Mouse (Mus musculus) thymus, postnatal 14 days (tissue): ENCODE measurements around the gene Ptger2.
"Not testable (repeated sequence)": the region's sequence is repeated elsewhere in the genome, so short reads cannot be mapped to it uniquely, and the experiment has no call there.

ENCODE experiments used
- DNase-seq: peaks from one replicate; pipeline ENCODE4 v3.0.0; 2021

Gene Ptger2

GRCm38 (mm10) chr14:44987674-44988355 lies at the start of gene Ptger2:
Gene Ptger2, plus strand, starts transcription at chr14:44988195.
- DNase-seq = not testable (repeated sequence)

GRCm38 (mm10) chr14:44960746-44961145 lies 27.2 kb upstream of the Ptger2 start:
- DNase-seq = no peak

DNA sequence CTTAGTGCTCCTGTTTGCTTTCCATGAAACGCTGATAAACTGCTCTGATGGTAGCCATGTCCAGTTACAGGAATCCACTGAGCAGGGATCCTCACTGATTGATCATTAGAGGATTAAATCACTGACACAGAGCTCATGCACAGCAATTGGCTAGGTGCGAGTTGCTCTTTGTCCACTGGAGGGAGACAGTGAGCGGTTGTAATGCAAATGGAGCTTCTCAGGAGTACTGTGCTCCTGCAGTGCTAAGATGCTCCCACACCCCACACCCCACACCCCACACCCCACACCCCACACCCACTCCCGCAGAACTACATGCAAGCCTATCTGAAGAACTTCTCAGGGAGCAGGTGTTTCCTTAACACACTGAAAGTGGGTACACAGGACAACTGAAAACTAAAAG lies 10.7 kb upstream of the Ptger2 start:
- peak; percentile 73 for DNase-seq

DNA sequence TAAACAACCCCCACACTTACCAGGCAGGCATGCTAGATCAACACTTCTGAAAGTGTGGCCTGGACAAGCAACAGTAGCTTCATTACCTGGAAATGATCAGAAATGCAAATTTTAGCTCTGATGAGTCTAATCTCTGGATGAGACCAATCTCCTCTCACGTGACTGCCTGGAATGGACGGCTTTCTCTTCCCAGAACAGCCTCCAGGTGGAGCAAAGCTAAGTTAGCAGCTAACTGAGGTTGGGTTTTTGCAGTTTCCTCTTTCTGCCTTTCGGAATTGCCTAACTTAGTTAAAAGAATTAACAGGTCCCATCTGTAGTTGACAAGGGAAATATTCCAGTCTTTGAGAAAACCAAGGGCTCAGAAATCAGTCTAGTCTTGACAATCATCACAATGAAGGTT lies 8.1 kb upstream of the Ptger2 start:
- DNase-seq = peak; percentile 37

DNA sequence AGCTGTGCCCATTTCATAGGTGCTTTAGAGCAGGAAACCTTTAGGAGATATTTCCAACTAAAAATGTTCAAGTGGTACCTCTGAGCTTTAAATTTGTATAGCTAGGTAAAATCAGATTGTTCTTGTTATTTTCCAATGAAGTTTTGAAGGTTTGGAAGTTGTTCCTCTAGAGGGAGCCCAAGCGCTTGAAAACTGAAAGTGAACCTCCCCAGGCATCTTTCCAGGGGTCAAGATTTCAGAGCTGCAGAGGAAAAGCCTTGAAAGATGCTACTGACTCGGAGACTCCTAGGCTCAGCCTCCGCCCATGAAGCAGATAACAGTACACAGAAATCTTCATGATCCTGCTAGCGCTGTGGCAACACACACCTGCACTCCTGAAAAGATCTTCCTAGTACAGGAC lies 6.5 kb upstream of the Ptger2 start:
- DNase-seq = peak; percentile 45

GRCm38 (mm10) chr14:44984106-44984505 lies 3.9 kb upstream of the Ptger2 start:
- DNase-seq = no peak

GRCm38 (mm10) chr14:44986248-44986647 lies 1.7 kb upstream of the Ptger2 start:
- DNase-seq = no peak

- peak; percentile 79 for DNase-seq
Observed at GRCm38 (mm10) chr14:44988456-44989016, 541 bp downstream of the Ptger2 start.

DNA sequence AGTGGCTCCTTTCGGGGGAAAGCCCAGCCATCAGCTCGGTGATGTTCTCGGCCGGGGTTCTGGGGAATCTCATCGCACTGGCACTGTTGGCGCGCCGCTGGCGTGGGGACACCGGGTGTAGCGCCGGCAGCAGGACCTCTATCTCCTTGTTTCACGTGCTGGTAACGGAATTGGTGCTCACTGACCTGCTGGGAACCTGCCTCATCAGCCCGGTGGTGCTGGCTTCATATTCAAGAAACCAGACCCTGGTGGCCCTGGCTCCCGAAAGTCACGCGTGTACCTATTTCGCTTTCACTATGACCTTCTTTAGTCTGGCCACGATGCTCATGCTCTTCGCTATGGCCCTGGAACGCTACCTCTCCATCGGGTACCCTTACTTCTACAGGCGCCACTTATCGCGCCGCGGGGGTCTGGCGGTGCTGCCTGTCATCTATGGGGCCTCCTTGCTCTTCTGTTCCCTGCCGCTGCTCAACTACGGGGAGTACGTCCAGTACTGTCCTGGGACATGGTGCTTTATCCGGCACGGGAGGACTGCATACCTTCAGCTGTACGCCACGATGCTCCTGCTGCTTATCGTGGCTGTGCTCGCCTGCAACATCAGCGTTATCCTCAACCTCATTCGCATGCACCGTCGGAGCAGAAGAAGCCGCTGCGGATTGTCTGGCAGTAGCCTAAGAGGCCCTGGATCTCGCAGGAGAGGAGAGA lies 1.2 kb downstream of the Ptger2 start:
- peak; percentile 23 for DNase-seq

GRCm38 (mm10) chr14:44989751-44990150 lies 1.8 kb downstream of the Ptger2 start:
- DNase-seq = peak; percentile 32

DNA sequence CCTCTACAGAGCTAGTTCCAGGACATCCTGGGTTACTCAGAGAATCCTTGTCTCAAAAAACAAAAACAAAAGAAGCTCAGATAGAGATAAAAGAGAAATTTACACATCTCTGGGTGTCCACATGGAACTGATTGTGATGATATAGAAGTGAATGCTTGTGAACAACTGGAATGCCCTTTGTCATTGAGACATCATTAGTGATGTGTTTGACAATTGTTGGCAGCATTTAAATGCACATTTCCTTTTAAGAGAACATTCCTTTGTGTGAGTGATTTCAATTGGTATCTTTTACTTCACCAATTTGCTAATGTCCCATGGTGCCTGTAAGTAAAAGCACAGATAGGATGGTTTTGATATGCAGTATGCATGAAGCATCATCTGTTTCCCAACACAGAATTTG lies 6.3 kb downstream of the Ptger2 start:
- DNase-seq = no peak

- DNase-seq = no peak
Observed at GRCm38 (mm10) chr14:45000086-45000769, 12.2 kb downstream of the Ptger2 start.

GRCm38 (mm10) chr14:45005698-45006283 lies 17.8 kb downstream of the Ptger2 start:
- no peak for DNase-seq

DNA sequence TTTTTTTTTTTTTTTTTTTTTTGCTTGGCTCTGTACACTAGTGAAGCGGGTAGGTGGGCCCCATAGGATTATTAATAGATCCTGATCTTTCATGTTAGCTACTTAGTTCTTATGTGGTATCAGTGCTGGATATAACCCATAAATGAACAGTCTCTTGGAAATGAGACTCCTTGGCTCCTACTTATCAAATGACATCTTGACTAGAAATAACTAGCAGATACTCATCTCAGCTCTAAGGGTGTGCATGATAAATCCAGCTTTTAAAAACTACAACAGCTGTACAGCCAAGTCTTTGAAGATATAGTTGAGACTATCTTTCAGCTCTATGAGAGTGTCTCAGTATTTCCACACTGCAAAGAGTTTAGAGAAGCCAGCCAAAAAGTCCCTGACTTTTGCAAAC lies 21.2 kb downstream of the Ptger2 start:
- DNase-seq = no peak

GRCm38 (mm10) chr14:45011260-45011659 lies 23.3 kb downstream of the Ptger2 start:
- no peak for DNase-seq

DNA sequence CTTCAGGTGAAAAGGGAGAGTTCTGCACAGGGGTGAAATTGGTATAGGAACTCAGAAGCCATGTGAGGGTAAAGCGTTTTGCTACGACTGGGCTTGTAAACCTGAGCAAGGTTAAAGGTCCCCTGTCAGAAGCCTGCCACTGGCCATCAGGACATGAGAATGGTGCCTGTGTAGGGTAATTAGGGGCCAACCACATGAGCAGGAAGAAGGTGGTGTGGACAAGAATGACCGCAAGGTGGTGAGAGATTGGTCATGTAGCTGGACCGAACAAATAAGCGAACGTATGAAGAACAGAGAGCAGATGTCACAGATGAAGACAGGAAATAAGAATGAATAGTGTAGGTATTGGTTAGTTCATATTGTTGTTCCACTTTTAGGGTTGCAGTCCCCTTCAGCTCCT lies 23.7 kb downstream of the Ptger2 start:
- no peak for DNase-seq

GRCm38 (mm10) chr14:45021551-45021950 lies 33.6 kb downstream of the Ptger2 start:
- no peak for DNase-seq

GRCm38 (mm10) chr14:45034293-45034692 lies 46.3 kb downstream of the Ptger2 start:
- no peak for DNase-seq

- DNase-seq = no peak
Observed at GRCm38 (mm10) chr14:45036579-45036978, 48.6 kb downstream of the Ptger2 start.

DNA sequence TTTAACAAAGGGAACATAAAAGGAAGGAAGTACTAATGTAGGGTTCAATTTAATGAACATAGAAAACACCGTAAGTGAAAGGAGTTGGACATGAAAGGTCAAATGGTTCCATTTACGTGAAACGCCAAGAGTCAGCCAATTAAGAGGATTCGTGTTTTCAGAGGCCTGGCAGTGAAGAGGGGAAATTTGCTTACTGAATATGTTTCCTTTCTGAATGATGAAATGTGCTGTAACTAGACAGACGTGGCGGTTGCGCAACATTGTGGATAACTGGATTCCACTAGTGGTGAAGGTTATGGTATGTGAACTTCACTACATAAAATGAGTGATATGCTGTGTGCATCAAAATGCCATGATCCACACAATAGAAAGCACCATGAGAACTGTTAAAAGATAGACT lies 50.1 kb downstream of the Ptger2 start:
- no peak for DNase-seq

- DNase-seq = no peak
Observed at GRCm38 (mm10) chr14:45040851-45041475, 53.0 kb downstream of the Ptger2 start.

GRCm38 (mm10) chr14:45048128-45048527 lies 60.1 kb downstream of the Ptger2 start:
- no peak for DNase-seq
